Mouse (Mus musculus): ENCODE data around the gene Igflr1. TPM values are rescaled to one million over a fixed set of nuclear protein-coding genes. Genes with fewer than 3 reads are reported as not detected.

Gene Igflr1
- polyA plus RNA-seq, 1 experiment, result 3.7 TPM

DNA sequence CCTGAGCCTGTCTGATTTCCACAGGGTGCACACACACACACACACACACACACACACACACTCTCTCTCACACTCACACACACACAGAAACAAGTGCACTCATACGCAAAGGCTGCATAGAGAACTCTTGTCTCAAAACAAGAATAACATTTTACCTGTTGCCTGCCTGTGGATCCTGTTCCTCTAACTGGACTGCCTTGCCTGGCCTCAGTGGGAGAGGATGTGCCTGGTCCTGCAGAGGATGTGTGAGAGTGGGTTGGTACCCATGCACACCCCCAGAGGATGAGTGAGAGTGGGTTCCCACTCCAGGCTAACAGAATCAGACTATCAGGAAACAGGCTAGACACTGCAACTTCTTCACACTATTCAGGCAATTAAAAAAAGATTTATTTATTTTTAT lies 14.6 kb upstream of the Igflr1 start:
- TF ChIP-seq GATA1 (IDR thresholded peaks at IDR 0.05; ENCODE audit: low read length), result no peak

DNA sequence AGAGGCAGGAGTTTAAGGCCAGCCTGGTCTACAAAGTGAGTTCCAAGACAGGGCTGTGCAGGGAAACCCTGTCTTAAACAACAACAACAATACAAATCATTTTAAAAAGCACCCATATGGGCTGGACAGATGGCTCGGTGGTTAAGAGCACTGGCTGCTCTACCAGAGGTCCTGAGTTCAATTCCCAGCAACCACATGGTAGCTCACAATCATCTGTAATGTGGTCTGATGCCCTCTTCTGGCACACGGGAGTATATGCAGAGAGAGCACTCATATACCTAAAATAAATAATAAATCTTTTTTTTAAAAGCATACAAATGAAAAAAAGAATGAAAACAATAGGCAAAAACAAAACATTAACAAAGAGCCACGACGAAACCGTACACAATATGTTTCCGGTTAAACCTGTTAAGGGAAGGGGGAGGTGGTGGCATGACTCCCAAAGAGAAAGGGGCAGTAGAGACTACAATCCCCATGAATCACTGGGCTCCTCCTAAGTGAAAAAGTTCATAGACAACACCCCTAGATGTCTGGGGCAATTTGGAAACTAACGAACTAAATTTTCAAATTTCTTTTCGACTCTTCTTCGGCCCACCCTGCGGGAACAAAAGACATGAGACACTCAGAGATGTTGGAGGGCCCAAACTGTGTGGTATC lies 13.7 kb upstream of the Igflr1 start:
- no peak for TF ChIP-seq GATA1 (IDR thresholded peaks at IDR 0.05; ENCODE audit: low read length)

DNA sequence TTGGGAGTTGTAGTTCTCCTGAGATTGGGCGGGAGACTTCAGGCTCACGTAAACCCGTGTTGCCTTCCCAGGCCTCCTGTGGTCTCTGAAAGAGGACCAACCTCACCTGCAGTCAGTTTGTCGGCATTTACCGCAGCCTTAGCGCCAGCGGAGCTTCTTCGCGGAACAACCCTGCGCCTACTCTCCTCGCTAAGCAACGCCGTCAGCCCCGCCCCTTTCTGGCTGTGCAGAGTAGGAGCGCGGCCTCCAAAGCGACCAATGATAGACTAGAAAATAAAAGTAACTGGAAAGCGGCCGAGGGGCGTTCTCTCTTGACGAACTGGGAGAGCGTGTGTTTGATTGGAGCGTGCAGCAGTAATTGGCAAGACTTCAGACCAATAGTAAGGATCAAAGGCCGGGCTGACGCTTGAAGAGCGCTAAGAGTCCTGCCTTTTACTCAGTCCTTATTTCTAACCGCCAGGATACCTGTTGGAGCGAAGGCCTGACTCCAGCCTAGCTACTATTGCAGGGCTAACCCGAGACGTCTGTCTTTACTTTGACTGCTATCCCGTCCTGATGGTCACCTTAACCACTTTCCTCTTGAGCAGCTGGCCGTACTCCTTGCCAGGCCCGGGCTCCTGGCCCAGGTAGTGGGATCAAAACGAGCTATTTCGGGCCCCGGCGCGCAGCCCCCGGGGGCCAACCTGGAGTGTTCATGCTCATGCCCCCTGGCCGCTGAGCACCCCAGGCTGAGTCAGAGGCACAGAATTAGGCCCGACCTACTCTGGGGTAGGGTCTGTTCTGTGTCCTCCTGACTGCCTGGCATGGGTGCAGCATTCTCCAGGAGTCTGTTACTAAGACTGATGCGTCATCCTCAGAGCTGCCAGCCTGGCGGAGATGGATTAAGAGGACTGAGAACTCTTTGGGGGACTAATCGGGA lies 12.9 kb upstream of the Igflr1 start, which contains the start of the genes Hspb6 and Proser3:
Gene Hspb6, plus strand, starts transcription at position 77 of the 919 bp plus-strand sequence.
Gene Proser3, minus strand, starts transcription at position 198 of the 919 bp plus-strand sequence.
- TF ChIP-seq GATA1 (IDR thresholded peaks at IDR 0.05; ENCODE audit: low read length), result no peak

DNA sequence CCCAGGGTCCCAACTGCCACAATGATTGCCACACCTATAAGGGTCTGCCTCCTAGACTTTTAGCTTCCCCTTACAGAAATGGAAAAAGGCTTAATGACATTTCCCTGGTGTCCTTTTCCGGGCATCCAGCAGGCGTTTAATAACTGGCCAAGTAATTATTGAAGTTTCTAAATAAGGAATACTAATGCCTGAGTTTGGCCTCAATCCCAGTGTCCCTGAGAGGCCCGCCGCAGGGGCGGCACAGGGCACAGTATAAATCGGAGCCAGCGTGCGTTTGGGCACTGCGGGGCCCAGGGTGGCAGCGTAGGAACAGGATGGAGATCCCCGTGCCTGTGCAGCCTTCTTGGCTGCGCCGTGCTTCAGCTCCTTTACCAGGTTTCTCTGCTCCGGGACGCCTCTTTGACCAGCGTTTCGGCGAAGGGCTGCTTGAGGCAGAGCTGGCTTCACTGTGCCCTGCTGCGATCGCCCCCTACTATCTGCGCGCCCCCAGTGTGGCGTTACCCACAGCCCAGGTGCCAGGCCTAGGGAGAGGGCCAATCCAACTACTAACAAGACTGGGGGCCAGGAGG lies 12.1 kb upstream of the Igflr1 start:
- no peak for TF ChIP-seq GATA1 (IDR thresholded peaks at IDR 0.05; ENCODE audit: low read length)

DNA sequence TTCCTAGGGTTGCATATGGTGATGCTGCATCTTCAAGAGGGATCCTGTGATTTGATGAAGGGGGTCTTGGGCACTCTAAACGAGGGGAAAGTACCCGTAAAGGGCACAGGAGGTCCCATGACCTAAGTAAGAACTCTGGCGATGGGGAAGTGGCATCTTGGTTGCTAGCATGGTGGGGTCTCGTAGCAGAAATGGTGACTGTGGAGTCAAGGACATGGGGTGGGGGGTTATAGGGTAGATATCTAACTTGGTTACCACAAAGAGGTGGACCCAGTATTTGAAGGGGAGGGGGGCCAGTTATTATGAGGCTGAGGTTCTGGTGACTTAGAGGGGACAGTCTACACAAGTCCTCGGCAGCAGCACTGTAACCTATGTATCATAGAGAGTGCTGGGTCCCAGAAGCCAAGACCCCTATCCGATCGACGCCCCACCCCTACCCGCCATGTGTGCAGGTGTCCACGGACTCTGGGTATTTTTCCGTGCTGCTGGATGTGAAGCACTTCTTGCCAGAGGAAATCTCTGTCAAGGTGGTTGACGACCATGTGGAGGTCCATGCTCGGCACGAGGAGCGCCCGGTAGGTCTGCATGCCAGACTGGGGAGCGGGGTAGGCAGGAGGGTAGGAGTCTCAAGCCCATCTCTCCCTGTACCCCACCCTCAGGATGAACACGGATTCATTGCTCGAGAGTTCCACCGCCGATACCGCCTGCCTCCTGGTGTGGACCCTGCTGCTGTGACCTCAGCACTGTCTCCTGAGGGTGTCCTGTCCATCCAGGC lies 11.2 kb upstream of the Igflr1 start:
- TF ChIP-seq GATA1 (IDR thresholded peaks at IDR 0.05; ENCODE audit: low read length), result no peak

DNA sequence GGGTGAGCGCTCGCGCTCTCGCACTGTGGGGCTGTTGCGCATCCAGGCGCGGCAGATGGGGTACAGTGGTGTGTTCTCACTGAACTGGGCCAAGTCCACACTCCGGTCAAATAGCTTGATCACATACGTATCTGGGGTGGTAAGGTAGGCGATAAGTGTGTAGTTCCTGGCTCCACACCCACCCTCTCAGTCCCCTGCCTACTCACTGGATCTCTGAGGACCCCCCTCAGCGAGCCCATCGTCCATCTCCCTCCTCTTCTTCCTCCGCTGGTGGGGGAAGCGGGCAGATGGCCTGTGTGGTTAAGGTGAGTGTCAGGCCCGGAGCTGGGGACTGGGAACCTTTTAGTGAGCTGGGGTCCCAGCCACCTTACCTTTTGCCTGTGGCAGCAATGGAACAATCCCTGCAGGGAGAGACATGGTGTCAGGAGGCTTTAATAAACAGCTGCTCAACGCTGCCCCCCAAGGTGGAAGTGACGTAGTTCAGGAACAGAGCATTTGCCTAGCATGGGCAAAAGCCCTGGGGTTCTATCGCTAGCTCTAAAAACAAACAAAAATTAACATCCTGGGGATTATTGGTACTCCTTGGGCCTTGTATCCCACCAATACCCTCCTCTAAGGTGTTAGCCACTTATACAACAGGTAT lies 8.2 kb upstream of the Igflr1 start:
- TF ChIP-seq GATA1 (IDR thresholded peaks at IDR 0.05; ENCODE audit: low read length), result no peak

DNA sequence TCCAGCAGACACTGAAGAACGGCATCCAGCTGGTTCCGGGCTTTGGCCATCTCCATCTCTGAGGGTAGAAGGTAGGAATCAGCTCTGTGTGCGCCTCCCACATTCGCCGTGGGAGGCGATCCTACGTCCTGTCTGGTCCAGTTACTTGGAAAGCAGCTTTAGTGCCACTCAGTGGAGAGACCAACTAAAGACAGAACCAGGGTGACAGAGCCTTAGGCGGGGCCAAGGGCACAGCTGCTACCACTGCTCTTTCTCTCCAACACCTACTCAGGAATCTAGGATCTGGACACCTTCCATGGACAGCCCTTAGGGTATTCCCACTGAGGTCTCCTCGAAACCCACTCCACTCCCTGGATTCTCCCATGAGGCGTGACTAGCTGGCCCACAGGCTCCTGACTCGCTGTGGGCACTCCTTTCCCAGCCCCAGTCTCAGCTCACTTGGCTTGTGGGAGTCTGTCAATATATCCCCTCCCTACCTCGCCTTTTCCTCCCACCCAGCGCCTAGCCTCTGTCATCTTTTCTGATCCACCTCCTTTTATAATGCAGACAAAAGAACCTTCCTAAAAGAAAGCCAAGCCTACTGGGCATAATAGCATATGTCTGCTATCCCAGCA lies 7.2 kb upstream of the Igflr1 start:
- no peak for TF ChIP-seq GATA1 (IDR thresholded peaks at IDR 0.05; ENCODE audit: low read length)

DNA sequence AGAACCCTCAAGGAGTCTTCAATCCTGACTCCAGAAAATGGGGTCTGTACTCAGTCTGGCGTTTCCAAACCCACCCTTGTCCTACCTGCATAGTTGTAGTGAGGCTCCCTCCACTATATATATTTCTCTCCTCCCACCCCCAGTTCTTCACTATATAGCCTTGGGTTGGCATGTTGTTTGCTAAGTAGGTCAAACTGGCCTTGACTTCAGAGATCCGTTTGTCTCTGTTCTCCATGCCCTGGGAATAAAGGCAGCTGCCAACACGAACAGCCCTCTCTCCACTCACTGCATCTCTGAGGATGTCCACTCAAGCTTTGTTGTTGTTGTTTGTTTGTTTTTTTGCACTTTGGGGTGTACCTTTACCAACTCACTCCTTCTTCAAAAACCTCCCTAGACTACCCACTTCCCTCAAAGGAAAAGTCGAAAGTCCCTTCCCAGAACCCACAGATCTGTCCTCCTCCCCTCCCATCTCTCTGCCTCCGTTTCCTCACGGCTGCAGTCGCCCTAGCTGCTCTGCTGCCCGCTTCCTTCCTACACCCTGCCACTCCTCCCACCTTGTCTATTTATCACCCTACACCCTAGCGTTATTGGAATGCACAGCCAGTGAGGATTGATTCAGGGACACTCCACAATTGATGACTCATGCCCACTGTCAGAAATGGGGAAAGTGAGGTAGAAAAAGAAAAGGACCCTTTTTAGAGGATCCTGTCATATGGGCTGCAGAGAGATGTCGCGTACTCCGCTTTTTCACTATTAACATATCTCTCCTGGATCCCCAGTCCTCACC lies 6.4 kb upstream of the Igflr1 start:
- no peak for TF ChIP-seq GATA1 (IDR thresholded peaks at IDR 0.05; ENCODE audit: low read length)

DNA sequence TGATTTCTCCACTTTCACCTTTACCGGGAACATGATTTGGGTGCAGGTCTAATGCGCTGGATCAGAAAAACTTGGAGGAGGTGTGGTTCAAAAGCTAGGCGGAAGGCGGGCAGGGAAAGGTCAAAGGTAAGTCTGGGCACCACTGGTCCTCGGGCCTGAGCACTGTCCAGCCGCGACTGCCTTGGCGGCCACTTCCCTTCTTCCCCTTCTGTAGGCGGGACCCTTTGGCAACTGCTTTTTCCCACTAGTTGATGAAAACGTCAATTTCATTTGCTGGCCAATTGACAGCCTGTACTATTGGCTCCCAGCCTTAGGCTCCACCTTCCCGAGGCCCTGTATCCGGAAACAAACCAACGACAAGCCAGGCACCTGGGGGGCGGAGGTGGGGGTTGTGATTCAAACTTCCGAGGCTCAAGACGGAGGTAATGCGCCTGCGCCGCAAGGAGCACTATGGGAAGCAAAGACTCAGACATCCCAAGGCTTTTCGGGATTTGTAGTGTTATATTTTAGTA lies 5.7 kb upstream of the Igflr1 start, which contains the start of gene Lin37:
Gene Lin37, minus strand, starts transcription at position 396 of the 512 bp plus-strand sequence.
- TF ChIP-seq GATA1 (IDR thresholded peaks at IDR 0.05; ENCODE audit: low read length), result no peak

DNA sequence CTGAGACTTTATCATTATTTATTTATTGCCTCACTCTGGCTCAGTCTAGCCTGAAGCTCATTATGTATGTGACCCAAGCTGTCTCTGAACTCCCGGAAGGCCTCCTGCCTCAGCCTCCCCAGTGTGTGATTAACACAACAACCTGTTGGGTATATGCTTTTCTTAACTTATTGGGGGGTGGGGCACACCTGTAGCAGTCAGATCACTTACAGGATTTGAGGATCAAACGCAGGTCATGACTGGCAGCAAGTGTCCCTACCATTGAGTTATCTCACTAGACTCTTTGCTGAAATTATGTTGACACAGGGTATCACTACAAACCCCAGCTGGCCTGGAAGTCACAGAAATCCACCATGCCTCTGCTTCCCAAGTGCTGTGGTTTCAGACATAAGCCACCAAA lies 4.9 kb upstream of the Igflr1 start:
- TF ChIP-seq GATA1 (IDR thresholded peaks at IDR 0.05; ENCODE audit: low read length), result no peak

DNA sequence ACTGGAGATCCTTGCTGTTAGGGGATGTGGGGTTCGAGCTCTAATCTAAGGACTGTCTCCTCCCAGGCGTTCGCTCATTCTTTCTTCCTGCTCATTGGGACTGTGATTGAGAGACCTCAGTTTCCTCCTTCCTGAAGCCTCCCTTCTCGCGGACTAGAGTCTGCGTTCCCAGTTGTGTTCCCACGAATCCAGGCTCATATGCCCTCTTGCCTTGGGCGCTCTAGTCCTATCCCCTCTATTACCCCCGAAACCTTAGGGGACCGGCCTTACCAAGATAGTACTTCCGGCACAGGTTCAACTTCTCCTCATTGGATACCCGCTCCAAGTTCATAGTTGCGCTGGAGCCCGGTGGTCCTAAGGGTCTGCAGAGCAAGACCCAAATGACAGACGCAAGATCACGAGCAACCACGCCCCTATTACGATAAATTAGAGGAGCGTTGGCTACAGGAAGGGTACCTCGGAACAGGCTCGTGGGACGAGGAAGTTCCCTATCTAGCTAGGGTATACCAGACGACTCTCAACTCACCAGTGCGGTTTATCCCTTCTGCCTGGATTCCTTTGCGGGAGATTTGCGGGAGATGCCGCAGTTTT lies 2.6 kb upstream of the Igflr1 start:
- TF ChIP-seq GATA1 (IDR thresholded peaks at IDR 0.05; ENCODE audit: low read length), result no peak

DNA sequence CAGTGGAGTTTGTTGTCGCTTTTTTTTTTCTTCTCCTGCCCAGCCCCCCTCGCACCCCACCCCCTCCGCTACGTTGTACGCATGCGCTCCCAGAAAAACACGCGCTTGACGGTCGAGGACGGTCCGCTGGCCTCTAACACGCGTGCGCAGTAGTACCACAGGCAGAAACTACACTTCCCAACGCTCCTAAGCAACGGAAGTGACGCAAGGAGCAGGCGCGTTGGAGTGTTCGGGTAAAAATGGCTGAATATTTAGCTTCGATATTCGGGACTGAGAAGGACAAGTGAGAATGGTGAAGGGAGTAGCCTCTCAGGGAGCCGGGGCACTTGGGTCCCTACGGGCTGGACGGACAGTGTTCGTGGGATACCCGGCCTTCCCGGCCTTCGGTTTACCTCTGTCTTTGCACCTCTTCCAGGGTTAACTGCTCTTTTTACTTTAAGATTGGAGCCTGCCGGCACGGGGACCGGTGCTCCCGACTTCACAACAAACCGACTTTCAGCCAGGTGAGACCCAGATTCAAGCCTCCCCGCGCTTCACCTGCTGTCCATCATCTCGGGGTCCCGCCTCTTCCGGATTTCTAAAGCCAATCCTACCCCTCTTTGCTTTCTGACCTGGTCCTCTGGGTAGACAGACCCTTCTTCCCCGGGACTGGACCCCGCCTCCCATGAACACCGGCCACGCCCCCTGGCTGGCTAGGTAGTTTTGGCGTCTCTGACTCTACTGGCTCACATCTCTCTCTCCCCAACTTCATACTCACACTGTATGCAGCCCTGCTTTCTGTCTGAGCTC lies 1.9 kb upstream of the Igflr1 start, which contains the start of the genes U2af1l4, Gm49396 and Psenen:
Gene U2af1l4, plus strand, starts transcription at position 185 of the 789 bp plus-strand sequence.
Gene Gm49396, plus strand, starts transcription at position 228 of the 789 bp plus-strand sequence.
Gene Psenen, minus strand, starts transcription at position 511 of the 789 bp plus-strand sequence.
- TF ChIP-seq GATA1 (IDR thresholded peaks at IDR 0.05; ENCODE audit: low read length), result no peak

Measured in G1E-ER4 (cell line).